Mouse (Mus musculus) adipose tissue, adult 10 weeks (tissue): ENCODE results near the gene Slc2a8. TPM values are rescaled to one million over a fixed set of nuclear protein-coding genes. Genes with fewer than 3 reads are reported as not detected.

Experiments
- polyA plus RNA-seq: library from polyadenylated mRNA; stranded (reverse); fragments of 350-450 nt; fragmentation: Illumina TruSeq; extraction: RNeasy Lipid Tissue Mini Kit (QIAGEN cat#74804); gene quantifications from one replicate; pipeline ENCODE4 v1.2.3, GENCODE M21; 2014; ENCODE audit warnings: low read depth, low replicate concordance

Slc2a8 gene
- polyA plus RNA-seq: 21.9 TPM

GRCm38 (mm10) chr2:32981725-32982271 is at the start of gene Slc2a8:
Slc2a8 (minus strand) TSS chr2:32982083.

GRCm38 (mm10) chr2:32961192-32961995 is 20.5 kb downstream of the Slc2a8 start, which contains the start of the genes Rpl12 and Lrsam1:
Rpl12 (plus strand) TSS chr2:32961559.
Lrsam1 (minus strand) TSS chr2:32961614.

Other genes with a start within 250 kb of the Slc2a8 start
- gene 6330409D20Rik, start 241.1 kb downstream of the Slc2a8 start, polyA plus RNA-seq: not detected
- gene Tor2a, start 224.8 kb downstream of the Slc2a8 start, polyA plus RNA-seq: 40.9 TPM
- 4.4 TPM for gene Ttc16, start 206.4 kb downstream of the Slc2a8 start, polyA plus RNA-seq
- gene Ptrh1, start 206.3 kb downstream of the Slc2a8 start, polyA plus RNA-seq: 5.0 TPM
- gene Cfap157, start 197.7 kb downstream of the Slc2a8 start, polyA plus RNA-seq: 3.0 TPM
- 9.1 TPM for gene Stxbp1, start 134.8 kb downstream of the Slc2a8 start, polyA plus RNA-seq
- gene Fam129b, start 106.0 kb downstream of the Slc2a8 start, polyA plus RNA-seq: 43.8 TPM
- 796 TPM for gene Rpl12, start 20.5 kb downstream of the Slc2a8 start, polyA plus RNA-seq
- gene Lrsam1, start 20.5 kb downstream of the Slc2a8 start, polyA plus RNA-seq: 13.7 TPM
- gene Garnl3, start 149.6 kb upstream of the Slc2a8 start, polyA plus RNA-seq: 8.5 TPM
- 41.3 TPM for gene Angptl2, start 234.0 kb upstream of the Slc2a8 start, polyA plus RNA-seq